ENCODE assay signal across 8 mouse cellular contexts in the genomic region with DNA sequence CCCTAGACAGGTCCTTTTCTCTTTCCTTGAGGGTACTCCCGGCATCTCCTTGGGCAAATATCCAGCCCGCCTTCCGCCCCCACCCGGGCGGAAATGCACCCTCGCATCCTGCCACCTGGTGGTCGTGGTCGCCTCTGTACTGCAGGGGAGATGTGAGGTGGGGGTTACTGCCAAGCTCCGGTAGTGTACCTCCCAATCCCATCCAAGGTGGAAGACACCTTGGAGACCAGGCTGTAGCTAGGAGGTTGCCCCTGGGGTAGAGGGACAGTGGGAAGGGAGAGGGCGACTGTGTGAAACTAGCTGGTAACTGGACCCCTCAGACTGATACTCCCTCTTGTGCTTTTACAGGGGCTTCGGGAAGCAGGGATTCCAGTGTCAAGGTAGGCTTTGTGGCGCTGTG. TPM values are rescaled to one million over a fixed set of nuclear protein-coding genes. Genes with fewer than 3 reads are reported as not detected.
DNase-seq lines count a peak whose midpoint lies in the region; ATAC-seq lines count a peak whose summit lies in the region.

No protein-coding gene starts in this region.

- peaks cover 34% of the 10 kb centered on the region for H3K27me3 ChIP-seq in heart, embryonic 11.5 days (ENCODE audit: control insufficient read depth, insufficient read depth, low read length)
- H3K27me3 ChIP-seq in hindbrain, embryonic 13.5 days: peaks cover 34% of the 10 kb centered on the region
- H3K27me3 ChIP-seq in liver, embryonic 15.5 days: peaks cover 40% of the 10 kb centered on the region

- WGBS in heart, embryonic 11.5 days (ENCODE audit: insufficient replicate concordance): 12% methylated on average over 12 of the region's 12 CpGs
- 14% methylated on average over 12 of the region's 12 CpGs for WGBS in hindbrain, embryonic 13.5 days
- 12% methylated on average over 12 of the region's 12 CpGs for WGBS in liver, embryonic 15.5 days (ENCODE audit: insufficient replicate concordance)

- no peak overlapping the region for H3K9ac ChIP-seq in heart, embryonic 11.5 days (ENCODE audit: low read depth, low read length)
- peak overlapping the region; percentile 81 for H3K9ac ChIP-seq in hindbrain, embryonic 13.5 days
- no peak overlapping the region for H3K9ac ChIP-seq in liver, embryonic 15.5 days

- H3K27ac ChIP-seq in heart, embryonic 11.5 days (ENCODE audit: low read depth, low read length): no peak overlapping the region
- H3K27ac ChIP-seq in hindbrain, embryonic 13.5 days: no peak overlapping the region
- H3K27ac ChIP-seq in liver, embryonic 15.5 days (replicated peaks): no peak overlapping the region

- peaks cover 8% of the 10 kb centered on the region; the same call in 1 of the 2 replicates for H3K4me1 ChIP-seq in heart, embryonic 11.5 days (ENCODE audit: control insufficient read depth, insufficient read depth, low read length)
- peaks cover 24% of the 10 kb centered on the region for H3K4me1 ChIP-seq in hindbrain, embryonic 13.5 days (replicated peaks)
- H3K4me1 ChIP-seq in liver, embryonic 15.5 days (replicated peaks): peaks cover 12% of the 10 kb centered on the region

- no peaks in the 10 kb centered on the region for H3K36me3 ChIP-seq in heart, embryonic 11.5 days (ENCODE audit: control insufficient read depth, insufficient read depth, low read length)
- no peaks in the 10 kb centered on the region for H3K36me3 ChIP-seq in hindbrain, embryonic 13.5 days
- H3K36me3 ChIP-seq in liver, embryonic 15.5 days (replicated peaks): no peaks in the 10 kb centered on the region

- peak overlapping the region; percentile 70 for H3K4me3 ChIP-seq in heart, embryonic 11.5 days (ENCODE audit: low read depth, low read length)
- peak overlapping the region; percentile 66 for H3K4me3 ChIP-seq in hindbrain, embryonic 13.5 days
- H3K4me3 ChIP-seq in liver, embryonic 15.5 days (replicated peaks): peak overlapping the region; percentile 58

- H3K4me2 ChIP-seq in heart, embryonic 11.5 days: peak overlapping the region; percentile 94
- H3K4me2 ChIP-seq in hindbrain, embryonic 13.5 days: peak overlapping the region; percentile 90
- peak overlapping the region; percentile 68 for H3K4me2 ChIP-seq in liver, embryonic 15.5 days

- DNase-seq in heart, adult 8-10 months (ENCODE audit: low spot score): no peak
- peak; percentile 51 to 69 for DNase-seq in CD8-positive naive resting alpha-beta T cell, adult 2 months (ENCODE audit: low read depth in 2 of 2, low spot score in 2 of 2)
- peak; percentile 40 to 71 for DNase-seq in cerebellum, postnatal 4 days (ENCODE audit: low spot score in 2 of 2)
- peak; percentile 37 for DNase-seq in retina, postnatal 1 day
- DNase-seq in adrenal gland, adult 2 months: no peak

- H3K9me3 ChIP-seq in heart, embryonic 11.5 days (replicated peaks; ENCODE audit: control insufficient read depth, low read length): no peaks in the 10 kb centered on the region
- no peaks in the 10 kb centered on the region for H3K9me3 ChIP-seq in hindbrain, embryonic 13.5 days
- H3K9me3 ChIP-seq in liver, embryonic 15.5 days (replicated peaks): no peaks in the 10 kb centered on the region

- no peak for ATAC-seq in heart, embryonic 11.5 days (replicated peaks; ENCODE audit: insufficient number of reproducible peaks, low FRiP score, low TSS enrichment)
- 0 out of 2 replicates have a peak, but pooled peaks have one; percentile 9 for ATAC-seq in hindbrain, embryonic 13.5 days (ENCODE audit: low FRiP score)
- no peak for ATAC-seq in liver, embryonic 15.5 days (ENCODE audit: insufficient read depth)

RNA-seq across cellular contexts. Expression of gene Prkcb, which starts 1.6 kb away (rescaled TPM):
- polyA plus RNA-seq in heart, embryonic 11.5 days (2014; fragmentation: Nextera tagmentation; extraction: Ambion mirVana): 11.7 and 13.3 TPM in 2 replicates
- total RNA-seq in heart, adult 8-10 months (2022): 1 to 10 TPM; 1.6 to 4.8 (median 2.1) TPM
- 58.1 and 62.7 TPM in 2 replicates for polyA plus RNA-seq in hindbrain, embryonic 13.5 days (2015; fragmentation: Nextera tagmentation; extraction: Ambion mirVana)
- polyA plus RNA-seq in liver, embryonic 15.5 days (2015; fragmentation: Nextera tagmentation; extraction: Ambion mirVana): 4.0 and 5.1 TPM in 2 replicates
- total RNA-seq in adrenal gland, adult 2 months (2021): 10 to 100 TPM; 13.2 to 21.3 TPM
- 5.0 and 5.1 TPM in 2 replicates for polyA plus RNA-seq in adrenal gland, adult 2 months (2012; rRNA removed)

Comparison
In these comparisons a context has a peak if more than half of its experiments do, and no peak if none do; other contexts are left out.
1. DNase-seq: peak in CD8-positive naive resting alpha-beta T cell, adult 2 months (2 of 2), cerebellum, postnatal 4 days (2 of 2) and retina, postnatal 1 day (single experiment); none in heart, adult 8-10 months (single experiment) and adrenal gland, adult 2 months (single experiment).
2. Peak in every context shown above with its lines, with median percentiles within 50 percentile points of each other: H3K4me2 ChIP-seq and H3K4me3 ChIP-seq.